Mouse (Mus musculus) G1E (cell line): ENCODE results near the gene Inafm2.

Experiments used
- CTCF ChIP-seq: IDR thresholded peaks from 2 replicates; pipeline ENCODE4 v1.5.1; 2012; ENCODE audit warnings: low read depth, low read length, inconsistent platforms, mixed read lengths
- GATA1 ChIP-seq: IDR thresholded peaks from 2 replicates; pipeline ENCODE4 v1.6.1; 2012; ENCODE audit warnings: borderline replicate concordance, low read length, inconsistent platforms, mixed read lengths
- GATA2 ChIP-seq: IDR thresholded peaks from 2 replicates; pipeline ENCODE4 v1.6.1; 2012; ENCODE audit warnings: low read depth, low read length, inconsistent platforms, borderline replicate concordance
- POLR2AphosphoS5 ChIP-seq: IDR thresholded peaks from 2 replicates; pipeline ENCODE4 v1.6.1; 2012; ENCODE audit warnings: low read depth, low read length, inconsistent platforms; ENCODE audit not compliant: insufficient replicate concordance
- TAL1 ChIP-seq: conservative IDR thresholded peaks from 2 replicates; pipeline ENCODE4 v1.6.1; 2012; ENCODE audit warnings: low read depth, low read length, inconsistent platforms, mixed read lengths

DNA sequence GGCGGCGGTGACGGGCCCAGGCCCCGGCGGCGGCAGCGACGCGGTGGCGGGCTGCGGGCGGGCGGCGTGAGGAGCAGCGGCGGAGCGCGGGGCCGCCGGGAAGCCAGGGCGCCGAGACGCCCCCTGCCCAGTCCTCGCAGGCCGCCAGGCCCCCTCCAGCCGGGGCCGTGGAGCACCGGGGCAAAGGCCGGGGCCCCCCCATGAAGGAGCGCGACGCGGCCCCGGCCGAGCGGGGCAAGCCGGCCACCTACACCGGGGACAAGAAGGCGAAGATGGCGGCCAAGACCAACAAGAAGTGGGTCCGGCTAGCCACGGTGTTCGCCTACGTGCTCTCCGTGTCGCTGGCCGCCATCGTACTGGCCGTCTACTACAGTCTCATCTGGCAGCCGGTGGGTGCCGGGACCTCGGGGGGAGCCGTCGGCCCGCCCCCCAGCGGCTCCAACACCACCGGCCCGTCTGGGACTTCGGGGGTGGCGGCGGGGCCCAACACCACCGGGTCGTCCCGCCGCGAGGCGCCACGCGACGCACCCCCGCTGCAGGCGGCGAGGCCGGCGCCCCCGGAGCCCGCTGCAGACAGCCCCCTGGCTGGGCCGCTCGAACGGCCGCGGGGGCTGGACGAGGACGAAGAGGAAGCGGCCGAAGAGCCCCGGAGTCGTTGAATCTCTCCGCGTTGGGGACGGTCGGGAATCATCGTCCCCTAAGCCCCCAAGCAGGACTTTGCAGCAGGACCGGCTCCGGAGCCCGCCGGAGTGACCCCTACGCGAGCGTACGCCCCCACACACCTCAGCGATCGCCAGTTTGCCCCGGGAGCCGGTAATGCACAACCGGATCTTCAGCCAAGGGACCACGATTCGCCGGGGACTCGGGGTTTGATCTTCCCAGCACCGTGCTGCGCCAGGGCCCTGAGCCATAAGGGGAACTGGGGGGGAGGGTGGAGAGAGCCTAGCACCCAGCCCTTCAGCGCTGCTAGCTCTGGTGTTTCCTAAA, 650 bp downstream of the Inafm2 start:
- TF ChIP-seq CTCF, result no peak
- TF ChIP-seq TAL1, result no peak
- TF ChIP-seq GATA1, result no peak
- no peak for TF ChIP-seq GATA2
- no peak for TF ChIP-seq POLR2AphosphoS5
